Mouse (Mus musculus) spleen, adult 2 months (tissue): ENCODE measurements around the gene Camk1g. TPM values are rescaled to one million over a fixed set of nuclear protein-coding genes. Genes with fewer than 3 reads are reported as not detected.

ENCODE experiments used
- DNase-seq, 2 experiments: peaks; one replicate each; pipeline versions ENCODE4 v3.0.0 to v3.0.0-alpha.2; 2012 to 2021; ENCODE audit warnings: low spot score in 2 of 2, low read depth in 1 of 2
- H3K27ac ChIP-seq: fragments of 200-500 bp; 2 replicates; pipeline ENCODE4 v1.5.1; 2012; ENCODE audit warnings: low read length, inconsistent platforms; ENCODE audit not compliant: insufficient read depth
- H3K27me3 ChIP-seq: fragments of 200-500 bp; 2 replicates; pipeline ENCODE4 v1.6.1; 2012; ENCODE audit warnings: mild to moderate bottlenecking, moderate library complexity, low read length, inconsistent platforms; ENCODE audit not compliant: control insufficient read depth, insufficient read depth
- H3K36me3 ChIP-seq: fragments of 200-500 bp; 2 replicates; pipeline ENCODE4 v1.6.1; 2012; ENCODE audit warnings: mild to moderate bottlenecking, low read length, inconsistent platforms; ENCODE audit not compliant: control insufficient read depth, insufficient read depth
- H3K4me1 ChIP-seq: fragments of 200-500 bp; 2 replicates; pipeline ENCODE4 v1.6.1; 2011; ENCODE audit warnings: inconsistent platforms; ENCODE audit not compliant: control insufficient read depth, insufficient read depth, insufficient read length
- H3K4me3 ChIP-seq: fragments of 200-500 bp; 2 replicates; pipeline ENCODE4 v1.5.1; 2011; ENCODE audit warnings: mild to moderate bottlenecking, inconsistent platforms; ENCODE audit not compliant: insufficient read depth, insufficient read length; ENCODE audit errors: extremely low read depth
- CTCF ChIP-seq: fragments of 200-500 bp; IDR thresholded peaks from 2 replicates; pipeline ENCODE4 v1.5.1; 2011; ENCODE audit warnings: mild to moderate bottlenecking, inconsistent platforms; ENCODE audit not compliant: insufficient read depth, insufficient read length, insufficient replicate concordance; ENCODE audit errors: extremely low read depth
- POLR2A ChIP-seq: fragments of 200-500 bp; IDR thresholded peaks from 2 replicates; pipeline ENCODE4 v1.6.1; 2011; ENCODE audit warnings: low read depth, low read length, inconsistent platforms
- WGBS: fragments of 180-500 bp; shearing (Covaris S2); methylation state at CpG from one replicate; pipeline ENCODE4 v1.1.7; 2018; 5-methylcytosine and 5-hydroxymethylcytosine counted together
- polyA plus RNA-seq: library from polyadenylated mRNA; depleted of rRNA; stranded (reverse); fragments of >200 nt; gene quantifications from 2 replicates; pipeline ENCODE4 v1.2.3, GENCODE M21; 2012

The Camk1g gene
- polyA plus RNA-seq, 1 experiment, result 0.26 TPM

GRCm38 (mm10) chr1:193359199-193359598 is 10.9 kb downstream of the Camk1g start:
- H3K4me3 ChIP-seq, result no peak overlapping the region
- WGBS, result 82% methylated on average over 3 of the region's 3 CpGs
- no peaks in the 10 kb centered on the region for H3K27me3 ChIP-seq
- peaks cover 6% of the 10 kb centered on the region; the same call in 1 of the 2 replicates for H3K4me1 ChIP-seq
- no peak for TF ChIP-seq CTCF
- no peak for TF ChIP-seq POLR2A
- H3K36me3 ChIP-seq, result no peaks in the 10 kb centered on the region
- H3K27ac ChIP-seq, result no peak overlapping the region
- DNase-seq, result no peak

GRCm38 (mm10) chr1:193351583-193351982 is 18.5 kb downstream of the Camk1g start:
- Histone ChIP-seq H3K36me3 (no peaks in the 10 kb centered on the region), H3K4me1 (no peaks in the 10 kb centered on the region), H3K4me3 (no peak overlapping the region), H3K27me3 (no peaks in the 10 kb centered on the region), H3K27ac (no peak overlapping the region)
- no peak for TF ChIP-seq CTCF
- TF ChIP-seq POLR2A, result no peak
- 96% methylated on average over 3 of the region's 3 CpGs for WGBS
- no peak for DNase-seq

GRCm38 (mm10) chr1:193350546-193350801 is 19.6 kb downstream of the Camk1g start:
- Histone ChIP-seq H3K4me1 (no peaks in the 10 kb centered on the region), H3K27ac (no peak overlapping the region), H3K36me3 (no peaks in the 10 kb centered on the region), H3K27me3 (no peaks in the 10 kb centered on the region), H3K4me3 (no peak overlapping the region)
- TF ChIP-seq CTCF (no peak), POLR2A (no peak)
- WGBS, result 94% methylated on average over 2 of the region's 2 CpGs
- no peak for DNase-seq

- H3K4me1 ChIP-seq, result no peaks in the 10 kb centered on the region
- H3K36me3 ChIP-seq, result no peaks in the 10 kb centered on the region
- H3K27ac ChIP-seq, result no peak overlapping the region
- H3K4me3 ChIP-seq, result no peak overlapping the region
- 77% methylated on average over 10 of the region's 10 CpGs for WGBS
- no peak for DNase-seq
- no peaks in the 10 kb centered on the region for H3K27me3 ChIP-seq
- TF ChIP-seq POLR2A (no peak), CTCF (no peak)
Observed at GRCm38 (mm10) chr1:193349702-193350545, 20.2 kb downstream of the Camk1g start.

GRCm38 (mm10) chr1:193348261-193348962 is 21.7 kb downstream of the Camk1g start:
- no peaks in the 10 kb centered on the region for H3K27me3 ChIP-seq
- H3K4me1 ChIP-seq, result no peaks in the 10 kb centered on the region
- no peaks in the 10 kb centered on the region for H3K36me3 ChIP-seq
- no peak for TF ChIP-seq CTCF
- no peak for TF ChIP-seq POLR2A
- no peak for DNase-seq
- no peak overlapping the region for H3K27ac ChIP-seq
- 62% methylated on average over 9 of the region's 9 CpGs for WGBS
- no peak overlapping the region for H3K4me3 ChIP-seq

- no peak overlapping the region for H3K27ac ChIP-seq
- WGBS, result 64% methylated on average over 3 of the region's 3 CpGs
Observed at GRCm38 (mm10) chr1:193346908-193347307, 23.2 kb downstream of the Camk1g start.

GRCm38 (mm10) chr1:193344976-193345375 is 25.1 kb downstream of the Camk1g start:
- Histone ChIP-seq H3K27ac (no peak overlapping the region), H3K36me3 (no peaks in the 10 kb centered on the region), H3K4me1 (no peaks in the 10 kb centered on the region), H3K27me3 (no peaks in the 10 kb centered on the region), H3K4me3 (no peak overlapping the region)
- 8% methylated on average over 2 of the region's 2 CpGs for WGBS
- DNase-seq, result no peak
- no peak for TF ChIP-seq CTCF
- no peak for TF ChIP-seq POLR2A

More at GRCm38 (mm10) chr1:193346908-193347307, 23.2 kb downstream of the Camk1g start:
- Histone ChIP-seq H3K4me1 (no peaks in the 10 kb centered on the region), H3K36me3 (no peaks in the 10 kb centered on the region), H3K4me3 (no peak overlapping the region), H3K27me3 (no peaks in the 10 kb centered on the region)
- TF ChIP-seq CTCF, result no peak
- no peak for TF ChIP-seq POLR2A
- no peak for DNase-seq
